Mouse (Mus musculus) mouse trophoblast stem cell (cell line): ENCODE results near the gene Cipc.

ENCODE experiments used
- in situ Hi-C, 2 experiments: fragments of 300-500 bp; cut with MseI, MboI; formaldehyde crosslinking; loops; 2 replicates in 1 of 2; 3 replicates in 1 of 2; pipeline ENCODE4 v1.15.1; 2025

Cipc gene

DNA sequence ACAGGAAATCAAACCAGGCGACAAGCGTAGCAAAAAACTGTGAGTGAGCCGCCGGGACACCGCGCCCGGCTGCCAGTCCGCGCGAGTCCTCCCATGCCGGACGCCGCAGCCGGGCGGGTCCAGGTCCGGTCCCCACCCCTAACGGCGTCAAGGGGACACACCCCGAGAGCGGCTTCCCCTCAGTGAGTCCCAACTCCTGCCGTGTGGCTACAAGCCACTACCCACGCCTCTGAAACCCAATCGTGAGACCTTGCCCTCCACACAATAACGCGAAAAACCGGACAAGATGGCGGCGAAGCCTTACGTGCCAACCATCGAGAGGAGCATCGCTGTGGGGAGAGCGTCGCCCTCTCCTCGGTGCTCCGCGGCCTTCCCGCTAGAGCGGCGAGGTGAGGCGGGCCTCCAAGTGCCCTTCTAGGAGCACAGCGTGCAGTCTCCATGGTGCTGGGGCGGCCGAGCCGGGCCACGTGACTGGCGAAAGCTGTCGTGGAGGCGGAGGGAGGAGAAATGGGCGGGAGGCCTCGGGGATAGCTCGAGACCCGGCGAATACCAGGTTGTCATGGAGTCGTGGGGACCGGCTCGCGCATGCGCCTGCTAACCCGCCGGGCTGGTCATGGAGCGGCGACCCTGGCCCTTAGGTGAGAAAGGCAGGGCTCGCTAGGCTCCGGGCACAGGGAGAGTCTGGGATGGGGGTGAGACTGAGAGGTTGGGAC lies at the start of gene Cipc:
Gene Cipc, plus strand, starts transcription at position 182 of the 713 bp plus-strand sequence.
- in situ Hi-C loops, result no loop called here

DNA sequence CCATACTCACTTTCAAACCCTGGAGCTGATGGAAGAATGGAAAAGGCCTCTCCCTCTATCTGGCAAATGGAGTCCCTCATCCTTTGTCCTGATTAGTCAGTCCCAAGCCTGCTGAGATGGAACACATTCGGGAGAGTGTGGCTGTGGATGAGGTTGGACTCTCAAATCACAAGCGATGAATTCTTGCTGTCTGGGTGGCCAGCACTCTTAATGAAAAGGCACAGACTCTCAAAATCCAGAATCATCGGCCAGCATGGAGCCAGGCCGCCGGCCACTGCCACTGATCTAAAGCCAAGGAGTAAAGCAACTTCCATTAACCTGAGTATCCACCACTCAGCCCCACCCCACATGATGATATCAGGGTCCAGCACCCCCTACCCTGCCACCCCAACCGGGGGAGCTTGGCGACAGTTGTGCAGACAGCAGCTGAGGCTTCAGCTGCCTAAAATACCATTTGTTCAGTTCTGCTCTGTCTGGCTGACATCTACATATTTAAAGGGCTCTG lies 49.0 kb upstream of the Cipc start:
- in situ Hi-C loops, result loop anchor here in 1 of 2 experiments (10.0 kb wide), 1 partner anchor 103 kb away; no protein-coding TSS in a partner anchor

DNA sequence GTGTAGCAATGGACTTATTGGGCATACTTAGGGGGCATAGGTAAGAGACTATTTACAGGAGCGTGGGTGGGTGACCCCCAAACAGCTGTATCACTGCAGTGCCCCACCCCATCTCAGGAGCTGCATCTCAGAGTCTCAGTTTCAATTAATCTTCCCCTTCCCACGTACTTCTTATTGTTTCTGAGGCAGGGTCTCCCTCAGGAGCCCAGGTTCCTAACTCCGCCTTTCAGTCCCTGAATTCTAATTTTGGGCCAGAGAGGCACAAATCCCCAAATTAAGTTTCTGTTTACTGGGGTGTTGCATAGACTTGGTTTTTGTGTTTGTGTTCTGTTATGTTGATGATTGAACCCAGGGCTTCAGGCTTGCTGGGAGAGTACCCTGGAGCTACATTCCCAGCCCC lies 48.4 kb upstream of the Cipc start:
- in situ Hi-C loops, result loop anchor here in 1 of 2 experiments (10.0 kb wide), 1 partner anchor 104 kb away; no protein-coding TSS in a partner anchor

DNA sequence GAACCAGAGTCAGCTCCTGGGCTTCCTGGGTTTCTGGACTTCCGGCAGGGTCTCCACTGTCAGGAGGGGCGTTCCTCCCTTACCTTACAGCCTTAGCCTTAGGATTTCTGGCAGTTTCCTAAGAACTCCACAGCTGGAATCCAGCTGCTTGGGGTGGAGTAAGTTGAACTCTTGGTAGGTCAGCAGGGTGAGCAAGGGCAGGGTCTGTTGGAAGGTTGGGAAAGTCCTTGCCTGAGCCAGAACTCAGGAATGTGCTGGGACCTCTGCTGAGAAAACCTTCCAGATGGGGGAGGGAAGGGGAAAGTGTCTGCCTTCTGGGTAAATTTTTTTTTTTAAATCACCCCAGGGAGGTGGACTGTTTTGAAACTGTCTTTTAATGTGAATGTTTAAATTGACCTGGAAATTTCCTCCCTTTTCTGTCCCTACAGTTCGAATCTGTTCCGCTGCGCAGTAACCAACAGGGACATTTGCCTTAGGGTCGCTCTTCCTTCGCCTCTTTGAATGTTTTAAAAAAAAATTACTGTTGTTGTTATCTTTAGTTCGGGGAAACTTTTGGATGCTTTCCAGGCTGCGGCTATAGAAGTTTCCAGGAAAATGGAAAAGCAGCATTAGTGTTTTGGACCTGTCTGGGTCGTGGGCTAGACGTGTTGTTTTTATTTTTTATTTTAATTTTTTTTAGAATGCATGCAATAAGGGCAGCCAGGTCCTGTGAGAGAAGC lies 47.2 kb upstream of the Cipc start:
- in situ Hi-C loops, result loop anchor here in 1 of 2 experiments (10.0 kb wide), 1 partner anchor 105 kb away; no protein-coding TSS in a partner anchor

DNA sequence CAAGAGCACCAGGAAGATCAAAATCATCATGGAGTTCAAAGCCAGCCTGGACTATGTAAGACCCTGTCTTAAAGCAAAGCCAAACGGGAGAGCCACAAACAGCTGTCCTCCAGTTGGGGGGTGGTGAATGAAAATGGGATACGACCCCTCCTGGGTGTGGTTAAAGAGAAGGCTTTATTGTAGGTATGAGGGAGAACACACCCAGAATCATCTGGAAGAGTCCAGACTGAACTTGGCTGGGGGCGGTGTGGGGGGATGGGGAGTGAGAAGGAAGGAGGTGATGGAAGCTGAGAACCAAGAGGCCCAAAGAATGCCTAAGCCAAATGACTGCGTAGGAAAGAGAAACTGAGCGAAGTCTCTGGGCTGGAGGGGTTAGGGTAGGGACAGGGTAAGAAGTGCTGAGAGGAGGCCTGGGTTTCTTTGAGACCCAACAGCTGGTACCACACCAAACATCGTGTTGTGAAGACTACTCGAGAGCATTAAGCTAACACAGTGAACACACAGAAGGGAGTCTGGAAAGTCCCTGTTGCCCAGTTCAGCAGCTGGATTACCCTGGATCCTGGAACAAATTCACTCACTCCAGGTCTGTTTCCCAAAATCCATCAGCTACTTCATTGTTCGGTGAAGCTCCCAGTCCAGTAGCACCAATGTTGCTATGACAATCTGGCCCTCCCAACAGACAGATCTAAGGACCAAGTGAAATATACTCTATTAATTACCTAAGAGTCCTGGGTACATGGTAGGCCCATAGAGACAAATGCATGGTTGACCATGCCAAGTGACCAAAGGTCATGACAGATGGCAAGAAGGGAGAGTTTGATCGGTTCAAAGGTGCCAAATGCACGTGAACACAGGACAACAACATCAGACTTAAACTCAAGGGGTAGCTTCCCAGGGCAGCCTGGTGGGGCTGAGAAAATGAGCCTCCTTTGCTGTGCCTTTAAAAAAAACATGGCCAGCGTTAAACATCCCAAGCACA lies 42.7 kb upstream of the Cipc start:
- in situ Hi-C loops, result no loop called here

DNA sequence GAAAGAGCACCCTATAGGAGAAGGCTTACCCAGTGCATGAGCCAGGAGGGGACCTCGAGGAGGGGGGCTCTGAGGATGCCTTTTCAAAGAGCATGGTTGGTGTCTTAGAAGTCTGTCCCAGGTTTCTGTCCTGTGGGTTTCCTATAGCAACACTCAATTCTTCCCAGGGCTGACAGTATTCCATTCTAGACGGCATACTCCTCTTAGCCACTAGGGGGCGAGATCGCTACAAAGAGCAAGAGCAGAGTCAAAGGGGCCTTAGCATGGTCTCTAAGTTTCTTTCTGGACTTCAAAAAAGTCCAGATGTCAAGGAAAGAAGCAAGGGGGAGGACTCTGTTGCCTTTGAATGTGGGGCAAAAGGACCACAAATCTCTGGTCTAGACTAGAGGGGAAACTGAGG lies 41.6 kb upstream of the Cipc start:
- in situ Hi-C loops, result loop anchor here in 1 of 2 experiments (5.0 kb wide), 1 partner anchor 113 kb away; no protein-coding TSS in a partner anchor

DNA sequence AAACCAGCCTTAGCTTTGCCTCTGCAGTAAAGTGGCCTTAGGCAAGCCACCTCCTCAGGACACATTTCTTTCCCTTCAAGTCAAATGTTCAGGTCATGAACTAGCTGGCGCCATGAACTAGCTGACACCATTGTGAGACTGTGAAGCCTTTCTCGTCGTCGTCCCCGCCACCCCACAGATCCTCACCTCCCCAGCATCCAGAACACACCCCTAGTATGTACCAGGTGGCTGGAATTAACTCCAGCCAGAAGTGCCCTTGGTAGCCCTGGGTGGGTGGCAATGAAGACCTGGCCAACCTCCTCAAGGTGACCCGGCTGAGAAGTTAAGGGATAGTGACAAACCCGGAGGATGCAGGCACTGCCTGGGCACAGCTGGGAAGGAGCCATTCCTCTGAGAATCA lies 41.0 kb upstream of the Cipc start:
- in situ Hi-C loops, result loop anchor here in 1 of 2 experiments (5.0 kb wide), 1 partner anchor 114 kb away; no protein-coding TSS in a partner anchor

DNA sequence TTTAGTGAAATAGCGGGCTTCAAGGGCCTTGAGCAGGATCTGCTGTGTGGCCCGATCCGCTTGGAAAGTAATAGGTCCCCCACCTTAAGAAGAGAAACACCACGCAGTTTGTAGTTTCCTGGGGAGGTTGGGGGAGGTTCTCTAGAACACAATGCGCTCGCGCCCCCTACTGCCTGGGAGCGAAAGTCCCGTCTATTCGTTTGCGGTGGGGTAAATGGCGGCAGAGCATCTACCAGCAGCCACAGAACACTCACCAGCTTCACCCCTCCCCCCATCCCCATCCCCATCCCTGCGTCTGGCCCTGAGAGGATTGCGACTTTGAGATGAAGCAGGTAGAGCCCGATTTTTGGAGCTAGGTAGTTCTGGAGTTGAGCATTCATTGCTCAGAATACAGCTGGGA lies 40.4 kb upstream of the Cipc start:
- in situ Hi-C loops, result loop anchor here in 1 of 2 experiments (5.0 kb wide), 1 partner anchor 114 kb away; no protein-coding TSS in a partner anchor

DNA sequence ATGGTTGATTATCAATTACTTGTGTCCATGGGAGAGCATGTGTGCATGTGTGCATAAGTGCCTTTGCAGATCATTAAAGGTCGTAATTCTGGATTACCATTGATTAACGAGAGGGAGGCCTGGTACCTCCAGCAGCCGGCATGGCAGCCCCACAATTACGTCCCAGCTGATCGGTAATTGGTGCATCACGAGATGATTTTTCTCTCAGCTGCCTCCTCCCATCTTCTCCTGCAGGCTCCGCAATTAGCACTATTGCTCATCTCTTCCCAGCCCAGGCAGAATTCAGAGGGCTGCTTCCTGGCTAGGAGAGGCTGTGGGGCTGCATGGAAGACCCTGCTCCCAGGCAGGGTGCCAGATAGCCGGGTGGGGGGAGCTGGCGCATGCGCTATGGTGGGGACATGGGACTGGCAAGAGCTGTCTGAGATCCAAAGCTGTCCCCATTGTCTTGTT lies 35.3 kb upstream of the Cipc start:
- in situ Hi-C loops, result no loop called here

DNA sequence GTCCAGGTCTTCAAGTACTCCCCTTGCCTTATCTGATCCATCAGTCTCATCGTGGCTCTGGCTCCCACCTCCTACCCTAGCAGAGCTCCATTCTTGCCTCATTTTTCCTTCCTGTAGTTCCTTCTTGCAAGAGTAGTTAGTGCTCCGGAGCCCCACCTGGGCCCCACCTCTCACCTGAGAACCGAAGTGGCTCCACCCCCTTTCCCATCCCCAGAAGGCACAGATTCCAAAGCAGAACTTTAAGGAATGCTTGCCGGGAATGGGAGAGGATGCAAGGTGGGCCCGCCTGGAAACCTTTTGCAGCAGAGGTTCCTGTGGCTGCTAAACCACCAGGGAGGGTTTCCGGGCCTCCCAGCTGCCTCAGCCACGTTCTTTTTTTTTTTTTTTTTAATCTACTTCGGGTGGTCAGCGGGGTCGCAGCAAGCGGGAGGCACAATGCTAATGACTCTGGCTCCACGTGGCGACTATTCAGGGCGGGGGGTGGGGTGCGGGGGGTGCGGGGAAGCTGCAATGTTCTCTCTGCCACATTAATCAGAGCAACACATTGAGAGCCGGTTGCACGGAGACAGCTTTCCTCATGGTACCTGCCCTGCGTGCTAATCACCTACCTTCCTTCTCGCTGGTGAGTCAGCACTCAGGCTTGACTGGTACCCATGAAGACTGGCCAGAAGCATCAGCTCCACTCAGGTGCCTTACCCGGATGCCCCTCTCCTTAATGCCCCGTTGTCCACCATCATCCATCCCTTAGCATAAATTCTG lies 34.3 kb upstream of the Cipc start:
- in situ Hi-C loops, result no loop called here

DNA sequence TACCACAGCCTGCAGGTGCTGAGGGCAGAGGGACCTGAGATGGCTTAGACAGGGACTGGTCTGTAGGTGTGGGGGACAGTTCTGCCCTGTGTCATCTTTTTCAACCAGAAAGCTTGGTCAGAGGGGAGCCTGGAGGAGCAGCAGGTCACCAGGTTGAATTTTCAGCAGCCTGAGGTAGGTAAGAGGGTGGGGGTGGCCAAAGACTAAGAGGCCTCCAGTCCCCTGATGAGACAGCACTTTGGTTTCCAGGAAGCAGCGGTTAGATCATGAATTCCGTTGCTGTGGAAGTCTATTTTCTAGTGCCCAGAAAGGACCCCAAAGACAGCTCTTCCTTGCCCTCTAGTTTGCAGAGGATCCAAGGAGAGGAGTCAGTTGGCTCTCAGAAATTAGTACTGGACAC lies 32.5 kb upstream of the Cipc start:
- in situ Hi-C loops, result no loop called here

DNA sequence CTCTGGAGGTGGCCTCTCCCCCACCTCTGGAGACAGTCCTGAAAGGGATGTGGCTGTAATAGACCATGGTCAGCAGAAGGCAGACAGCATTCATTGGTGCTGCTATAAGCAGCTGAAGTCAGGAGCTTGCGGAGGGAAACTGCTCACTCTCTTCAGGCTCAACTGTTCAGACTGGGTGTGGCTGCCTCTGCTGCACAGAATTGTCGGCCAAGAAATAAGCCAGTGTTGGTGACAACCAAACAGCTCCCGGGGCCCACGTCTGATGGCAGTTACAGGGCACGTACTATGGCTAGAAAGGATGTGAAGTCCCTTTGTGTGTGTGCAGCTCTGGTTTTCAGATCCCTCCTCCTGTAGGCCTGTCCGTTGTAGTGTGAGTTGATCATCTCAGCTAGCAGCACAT lies 32.1 kb upstream of the Cipc start:
- in situ Hi-C loops, result no loop called here

DNA sequence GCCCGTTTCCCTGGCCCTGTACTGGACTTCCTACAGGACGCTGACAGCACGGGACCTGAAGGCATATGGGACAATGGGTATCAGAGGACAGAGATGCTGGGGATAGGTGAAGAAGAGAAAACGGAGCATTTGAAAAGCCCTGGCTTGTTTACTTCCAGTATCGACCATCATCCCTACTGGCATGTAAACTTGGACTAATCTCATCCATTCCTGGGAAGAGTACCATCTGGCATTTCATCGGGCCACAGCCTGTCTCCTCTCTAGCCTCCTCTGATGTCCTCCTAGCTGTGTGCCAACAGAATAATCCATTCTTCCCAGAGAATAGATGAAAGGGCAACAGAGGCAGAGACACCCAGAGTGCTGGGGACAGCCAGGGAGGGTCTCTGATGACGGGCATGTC lies 31.2 kb upstream of the Cipc start:
- in situ Hi-C loops, result no loop called here

DNA sequence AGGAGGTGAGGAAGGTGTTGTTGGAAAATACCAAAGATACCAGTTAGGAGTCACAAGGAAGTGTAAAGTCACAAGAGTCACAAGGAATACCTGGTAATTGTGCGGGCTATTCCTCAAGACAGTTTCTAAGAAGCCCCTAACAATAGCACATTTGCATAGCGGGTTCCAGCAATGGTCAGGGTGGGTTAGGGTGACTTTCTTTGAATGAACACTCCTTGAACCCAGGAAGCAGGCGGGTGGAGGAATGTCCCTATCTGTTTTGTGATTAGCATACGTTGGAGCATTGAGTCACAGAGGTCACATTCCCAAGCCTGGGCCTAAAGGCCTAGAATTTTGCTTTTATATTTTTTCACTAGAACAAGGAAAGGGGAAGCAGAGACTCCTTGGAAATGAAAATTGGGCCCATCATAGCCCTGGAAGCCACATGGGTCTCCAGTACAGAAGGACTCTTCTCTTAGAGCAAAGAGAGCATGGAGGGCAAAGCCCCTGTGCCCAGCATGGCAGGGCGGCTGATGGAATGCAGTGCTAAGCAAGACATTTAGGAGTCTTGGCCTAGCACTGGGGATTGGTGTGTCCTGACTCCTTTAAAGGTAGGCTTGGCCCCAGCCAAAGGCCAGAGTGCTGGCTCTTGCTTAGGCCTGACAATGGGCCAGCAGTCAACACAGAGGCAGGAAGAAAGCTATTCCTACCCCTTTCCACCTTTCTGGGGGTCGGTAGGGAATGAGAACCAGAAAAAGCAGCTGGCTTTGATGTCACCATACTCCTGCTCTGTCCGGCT lies 29.9 kb upstream of the Cipc start:
- in situ Hi-C loops, result no loop called here

DNA sequence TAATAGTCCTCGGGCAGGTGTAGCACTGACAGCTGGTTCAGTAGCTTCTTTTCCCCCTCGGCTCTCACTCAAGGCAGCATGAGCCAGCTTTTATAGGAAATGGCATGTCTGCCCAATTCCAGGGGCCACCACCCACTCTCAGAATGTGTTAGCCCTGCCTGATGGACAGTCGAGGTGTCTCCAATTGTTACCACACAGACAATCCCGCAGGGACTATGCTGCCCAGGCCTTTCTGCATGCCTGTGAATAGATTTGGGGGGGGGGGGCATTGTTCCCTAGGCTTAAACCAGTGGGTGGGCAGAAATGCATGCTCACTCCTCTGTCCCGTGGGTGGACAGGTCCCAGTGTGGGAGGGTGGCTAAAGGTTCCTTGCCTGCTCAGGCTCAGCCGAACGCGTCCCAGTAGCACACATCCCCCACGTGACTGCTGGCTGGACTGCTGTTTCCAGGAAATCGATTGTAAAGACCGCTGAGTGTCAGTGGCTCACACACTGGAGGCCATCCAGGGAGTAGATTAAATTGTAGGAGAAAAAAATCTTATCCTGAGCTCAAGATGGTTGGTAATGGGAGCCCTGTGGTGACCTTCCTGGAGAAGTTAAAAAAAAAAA lies 28.4 kb upstream of the Cipc start:
- in situ Hi-C loops, result no loop called here

DNA sequence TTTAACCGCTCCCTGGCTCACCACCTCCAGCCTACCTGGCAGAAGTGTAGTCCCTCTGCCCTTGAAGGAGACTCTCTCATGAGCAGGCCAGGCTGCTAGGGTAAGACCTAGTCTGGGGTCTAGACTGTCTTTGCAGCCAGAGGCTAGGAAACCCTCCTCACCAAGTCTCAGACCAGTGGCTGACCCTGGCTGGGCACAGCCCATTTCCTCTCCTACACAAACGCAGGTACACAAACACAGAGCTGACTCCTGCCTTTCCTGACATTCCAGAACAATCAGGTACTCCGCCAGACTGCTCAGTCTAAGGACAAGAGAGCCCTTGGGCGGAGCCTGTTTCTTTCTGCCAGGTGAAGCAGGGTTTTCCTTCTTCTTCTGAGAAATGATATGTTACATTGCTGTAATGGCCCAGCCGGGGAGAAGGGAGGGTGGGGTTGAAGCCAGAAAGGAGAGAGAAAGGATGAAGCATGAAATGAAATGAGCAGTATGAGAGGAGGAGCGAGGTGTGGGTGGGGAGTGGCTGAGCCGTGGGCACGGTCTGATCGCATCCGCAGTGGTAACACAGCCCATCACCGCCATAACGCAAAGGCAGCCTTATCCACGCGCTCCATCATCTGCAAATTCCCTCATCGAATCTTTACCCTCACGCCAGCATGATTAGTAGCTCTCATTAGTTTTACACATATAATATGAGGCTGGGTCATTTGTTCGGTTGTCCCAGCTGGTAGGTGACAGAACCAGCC lies 27.7 kb upstream of the Cipc start:
- in situ Hi-C loops, result no loop called here

DNA sequence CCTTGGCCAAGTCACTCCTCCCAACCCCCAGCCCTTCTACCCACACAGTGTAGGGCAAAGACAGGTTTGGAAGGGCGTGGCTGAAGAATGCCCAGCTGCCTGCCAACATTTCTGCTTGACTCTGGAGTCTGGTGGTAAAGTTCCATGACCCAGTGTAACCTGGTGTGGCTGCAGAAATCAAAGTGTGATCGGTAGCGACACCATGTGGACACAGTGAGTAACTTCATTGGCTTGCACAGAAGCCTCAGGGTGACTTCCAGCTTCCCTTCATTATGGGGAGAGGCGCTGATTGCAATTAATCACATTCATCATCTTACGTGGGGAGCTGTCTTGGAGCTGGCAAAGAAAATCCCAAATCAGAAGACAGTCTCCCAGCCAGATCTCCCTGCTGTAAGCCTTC lies 23.0 kb upstream of the Cipc start:
- in situ Hi-C loops, result no loop called here

DNA sequence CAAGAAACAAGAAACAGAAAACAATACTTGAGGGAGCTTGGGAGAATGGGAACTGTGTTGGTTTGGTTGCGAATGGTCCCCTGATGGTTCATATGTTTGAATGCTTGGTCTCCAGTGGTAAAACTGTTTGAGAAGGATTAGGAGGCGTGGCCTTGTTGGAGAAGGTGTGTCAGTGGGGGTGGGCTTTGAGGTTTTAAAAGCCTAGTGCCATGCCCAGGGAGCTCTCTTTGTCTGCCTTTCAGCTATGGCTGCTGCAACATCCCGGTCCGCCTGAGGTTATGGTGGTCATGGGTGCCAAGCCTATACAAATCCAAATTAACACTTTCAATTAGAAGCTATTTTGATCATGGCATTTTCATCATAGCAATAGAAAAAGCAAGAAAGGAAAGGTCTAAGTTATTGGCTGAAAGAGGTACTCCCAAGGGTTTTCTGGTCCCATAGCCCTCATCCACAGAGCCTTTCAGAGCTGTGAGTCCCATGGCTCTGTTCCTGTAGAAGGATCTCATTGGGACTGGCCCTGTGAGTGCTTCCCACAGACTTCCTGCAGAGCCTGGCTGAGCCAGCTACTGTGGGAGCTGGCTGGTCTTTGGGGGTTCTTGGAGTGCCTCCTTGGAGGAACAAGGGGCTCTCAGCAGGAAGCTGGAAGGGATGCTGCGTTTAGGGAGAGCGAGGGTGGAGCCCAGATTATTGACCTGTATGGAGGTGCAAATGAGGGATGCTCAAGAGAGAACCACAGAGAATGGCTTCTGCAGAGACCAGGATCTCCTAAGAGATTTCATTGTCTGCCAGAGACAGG lies 15.7 kb upstream of the Cipc start:
- in situ Hi-C loops, result no loop called here
